Mouse (Mus musculus): ENCODE data around the gene Rab11a. TPM values are rescaled to one million over a fixed set of nuclear protein-coding genes. Genes with fewer than 3 reads are reported as not detected.

Gene Rab11a
- polyA plus RNA-seq, 1 experiment from 2014 or later = 252 TPM

- H3K4me3 ChIP-seq (ENCODE audit: low read depth, low read length) = no peak overlapping the region
- no peak overlapping the region for H3K9ac ChIP-seq (ENCODE audit: low read length)
- WGBS = 65% methylated on average over 2 of the region's 2 CpGs
- no peak overlapping the region for H3K4me2 ChIP-seq (ENCODE audit: low read depth, severe bottlenecking)
- no peaks in the 10 kb centered on the region for H3K9me3 ChIP-seq (ENCODE audit: control insufficient read depth, low read length)
- no peak for DNase-seq (ENCODE audit: low spot score)
- no peaks in the 10 kb centered on the region for H3K36me3 ChIP-seq (ENCODE audit: control insufficient read depth, insufficient read depth, low read length)
- no peak for ATAC-seq (ENCODE audit: insufficient number of reproducible peaks, low FRiP score, low TSS enrichment, low read depth)
- H3K4me1 ChIP-seq (ENCODE audit: control insufficient read depth, insufficient read depth, low read length) = peaks cover 17% of the 10 kb centered on the region; the same call in 1 of the 2 replicates
- no peaks in the 10 kb centered on the region for H3K27me3 ChIP-seq (ENCODE audit: control insufficient read depth, insufficient read depth, low read length)
- H3K27ac ChIP-seq (replicated peaks; ENCODE audit: low read depth, low read length) = no peak overlapping the region
Measured at GRCm38 (mm10) chr9:64668001-64668400, 69.6 kb downstream of the Rab11a start.

- Histone ChIP-seq H3K27me3 (ENCODE audit: control insufficient read depth, insufficient read depth, low read length) (no peaks in the 10 kb centered on the region), H3K4me1 (ENCODE audit: control insufficient read depth, insufficient read depth, low read length) (peaks cover 19% of the 10 kb centered on the region; the same call in 1 of the 2 replicates), H3K36me3 (ENCODE audit: control insufficient read depth, insufficient read depth, low read length) (no peaks in the 10 kb centered on the region), H3K9me3 (ENCODE audit: control insufficient read depth, low read length) (no peaks in the 10 kb centered on the region), H3K9ac (ENCODE audit: low read length) (no peak overlapping the region), H3K4me2 (ENCODE audit: low read depth, severe bottlenecking) (no peak overlapping the region), H3K4me3 (ENCODE audit: low read depth, low read length) (no peak overlapping the region), H3K27ac (replicated peaks; ENCODE audit: low read depth, low read length) (no peak overlapping the region)
- 10% methylated on average over 5 of the region's 5 CpGs for WGBS
- DNase-seq (ENCODE audit: low spot score) (peak; percentile 81), ATAC-seq (ENCODE audit: insufficient number of reproducible peaks, low FRiP score, low TSS enrichment, low read depth) (no peak)
Measured at GRCm38 (mm10) chr9:64667513-64667912, 70.0 kb downstream of the Rab11a start.

- no peaks in the 10 kb centered on the region for H3K27me3 ChIP-seq (ENCODE audit: control insufficient read depth, insufficient read depth, low read length)
- DNase-seq (ENCODE audit: low spot score) = peak; percentile 82
- ATAC-seq (ENCODE audit: insufficient number of reproducible peaks, low FRiP score, low TSS enrichment, low read depth) = no peak
- H3K9me3 ChIP-seq (ENCODE audit: control insufficient read depth, low read length) = no peaks in the 10 kb centered on the region
- H3K27ac ChIP-seq (replicated peaks; ENCODE audit: low read depth, low read length) = no peak overlapping the region
- H3K4me1 ChIP-seq (ENCODE audit: control insufficient read depth, insufficient read depth, low read length) = peaks cover 22% of the 10 kb centered on the region; the same call in 1 of the 2 replicates
- no peak overlapping the region for H3K4me2 ChIP-seq (ENCODE audit: low read depth, severe bottlenecking)
- no peak overlapping the region for H3K9ac ChIP-seq (ENCODE audit: low read length)
- 34% methylated on average over 4 of the region's 4 CpGs for WGBS
- no peak overlapping the region for H3K4me3 ChIP-seq (ENCODE audit: low read depth, low read length)
- H3K36me3 ChIP-seq (ENCODE audit: control insufficient read depth, insufficient read depth, low read length) = no peaks in the 10 kb centered on the region
Measured at GRCm38 (mm10) chr9:64666549-64666948, 71.0 kb downstream of the Rab11a start.

Small RNA genes lying within 50 kb of the gene (microRNA-seq; reads per million reads assigned to microRNA genes)
- not detected for gene Gm47308

Other genes with a start within 250 kb of the Rab11a start
- 6.3 and 8.2 TPM in 2 replicates for gene Dennd4a, start 73.6 kb upstream of the Rab11a start, polyA plus RNA-seq (2014; fragmentation: Nextera tagmentation; extraction: Ambion mirVana)
- gene Slc24a1, start 213.8 kb upstream of the Rab11a start, polyA plus RNA-seq (2014; fragmentation: Nextera tagmentation; extraction: Ambion mirVana) = 0.07 TPM in 2 replicates
- gene Ints14, start 223.1 kb upstream of the Rab11a start, polyA plus RNA-seq (2014; fragmentation: Nextera tagmentation; extraction: Ambion mirVana) = 77.0 and 80.7 TPM in 2 replicates

Measured in limb, embryonic 11.5 days (tissue).